Mouse (Mus musculus) CD8-positive naive resting alpha-beta T cell, adult 57 days (primary cell): ENCODE results near the gene Armcx2. TPM values are rescaled to one million over a fixed set of nuclear protein-coding genes. Genes with fewer than 3 reads are reported as not detected.

ENCODE experiments used
- total RNA-seq: library from RNA; stranded (reverse); gene quantifications from one replicate; pipeline ENCODE4 v1.2.4, GENCODE M21; 2023

Armcx2 gene
- total RNA-seq = 32.3 TPM

GRCm38 (mm10) chrX:134808755-134809224 lies at the start of gene Armcx2:
TSS of gene Armcx2 (minus strand) at chrX:134809221.

GRCm38 (mm10) chrX:134756434-134757292 lies 52.4 kb downstream of the Armcx2 start, which contains the start of gene Armcx3:
TSS of gene Armcx3 (plus strand) at chrX:134756595.

Other genes with a start within 250 kb of the Armcx2 start
- 9.8 TPM for gene Btk, start 225.7 kb downstream of the Armcx2 start, total RNA-seq
- 732 TPM for gene Rpl36a, start 223.6 kb downstream of the Armcx2 start, total RNA-seq
- gene Gla, start 208.1 kb downstream of the Armcx2 start, total RNA-seq = 16.3 TPM
- gene Hnrnph2, start 208.0 kb downstream of the Armcx2 start, total RNA-seq = 127 TPM
- 8.9 TPM for gene Armcx4, start 122.7 kb downstream of the Armcx2 start, total RNA-seq
- 7.5 TPM for gene Armcx1, start 91.3 kb downstream of the Armcx2 start, total RNA-seq
- gene Armcx6, start 57.8 kb downstream of the Armcx2 start, total RNA-seq = 2.9 TPM
- gene Armcx3, start 52.6 kb downstream of the Armcx2 start, total RNA-seq = 12.0 TPM
- not detected for gene Nxf2, start 155.5 kb upstream of the Armcx2 start, total RNA-seq
- 5.6 TPM for gene Zmat1, start 200.0 kb upstream of the Armcx2 start, total RNA-seq